26 mouse cellular contexts compared by ENCODE assay signal in the genomic region with DNA sequence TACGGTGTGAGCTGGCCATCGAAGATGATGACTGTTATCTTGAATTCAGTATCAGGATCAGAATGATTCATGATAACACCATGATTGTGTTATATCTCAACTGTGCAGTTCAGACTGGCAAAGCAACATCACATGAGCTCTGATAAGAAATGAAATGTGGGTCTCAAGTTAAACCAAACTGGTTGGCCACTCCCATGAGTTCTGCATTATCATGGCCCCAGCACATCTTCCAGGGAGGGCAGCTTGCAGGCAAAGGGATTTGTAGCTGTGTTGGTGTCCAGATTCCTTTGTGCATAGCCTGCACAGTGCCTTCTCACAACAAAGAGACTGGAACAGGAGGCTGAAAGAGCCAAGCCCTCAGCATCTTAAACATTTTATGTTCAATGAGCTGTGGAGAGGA.
DNase-seq lines count a peak whose midpoint lies in the region; ATAC-seq lines count a peak whose summit lies in the region.
"Had no signal": no experiment of that assay in that cellular context is flagged by ENCODE, and none has a peak within 500 bp of the region (broad histone marks: within the 10 kb centered on the region; RNA-seq: fewer than 3 reads in every experiment).

No protein-coding gene starts in this region.

- H3K36me3 ChIP-seq in liver, embryonic 11.5 days (ENCODE audit: control insufficient read depth, insufficient read depth, low read length), result no peaks in the 10 kb centered on the region
- H3K36me3 ChIP-seq in limb, embryonic 13.5 days, result no peaks in the 10 kb centered on the region
- H3K36me3 ChIP-seq in liver, embryonic 15.5 days (replicated peaks), result no peaks in the 10 kb centered on the region
- H3K36me3 ChIP-seq: embryonic facial prominence, embryonic 10.5 days; embryonic facial prominence, embryonic 13.5 days; forebrain, embryonic 12.5 days; forebrain, embryonic 15.5 days; heart, embryonic 10.5 days; heart, embryonic 13.5 days had no signal

- no peaks in the 10 kb centered on the region for H3K9me3 ChIP-seq in liver, embryonic 11.5 days (ENCODE audit: control insufficient read depth, low read length)
- no peaks in the 10 kb centered on the region for H3K9me3 ChIP-seq in limb, embryonic 13.5 days
- no peaks in the 10 kb centered on the region for H3K9me3 ChIP-seq in liver, embryonic 15.5 days (replicated peaks)
- H3K9me3 ChIP-seq: embryonic facial prominence, embryonic 10.5 days; embryonic facial prominence, embryonic 13.5 days; forebrain, embryonic 12.5 days; forebrain, embryonic 15.5 days; heart, embryonic 10.5 days; heart, embryonic 13.5 days had no signal

- H3K4me3 ChIP-seq in liver, embryonic 11.5 days (ENCODE audit: low read depth, low read length), result no peak overlapping the region
- no peak overlapping the region for H3K4me3 ChIP-seq in limb, embryonic 13.5 days
- H3K4me3 ChIP-seq in liver, embryonic 15.5 days (replicated peaks), result no peak overlapping the region
- H3K4me3 ChIP-seq: embryonic facial prominence, embryonic 10.5 days; embryonic facial prominence, embryonic 13.5 days; erythroblast, embryonic 14.5 days; forebrain, embryonic 12.5 days; forebrain, embryonic 15.5 days; heart, adult 2 months; heart, embryonic 10.5 days; heart, embryonic 13.5 days had no signal

- no peaks in the 10 kb centered on the region for H3K27me3 ChIP-seq in liver, embryonic 11.5 days (replicated peaks; ENCODE audit: control insufficient read depth, insufficient read depth, low read length)
- no peaks in the 10 kb centered on the region for H3K27me3 ChIP-seq in limb, embryonic 13.5 days
- no peaks in the 10 kb centered on the region for H3K27me3 ChIP-seq in liver, embryonic 15.5 days
- H3K27me3 ChIP-seq: embryonic facial prominence, embryonic 13.5 days; forebrain, embryonic 12.5 days; forebrain, embryonic 15.5 days; heart, embryonic 13.5 days had no signal

- no peak overlapping the region for H3K4me2 ChIP-seq in liver, embryonic 11.5 days
- no peak overlapping the region for H3K4me2 ChIP-seq in limb, embryonic 13.5 days (replicated peaks)
- H3K4me2 ChIP-seq in liver, embryonic 15.5 days, result no peak overlapping the region
- H3K4me2 ChIP-seq: embryonic facial prominence, embryonic 13.5 days; forebrain, embryonic 12.5 days; forebrain, embryonic 15.5 days; heart, embryonic 13.5 days; hindbrain, embryonic 14.5 days had no signal

- peak; percentile 39; the same call in 1 of the 2 replicates for ATAC-seq in liver, embryonic 11.5 days (replicated peaks; ENCODE audit: low FRiP score)
- ATAC-seq in limb, embryonic 13.5 days (ENCODE audit: low FRiP score, low read depth), result no peak
- ATAC-seq in liver, embryonic 15.5 days (ENCODE audit: insufficient read depth), result peak; percentile 15; the same call in 1 of the 2 replicates
- ATAC-seq: activated CD4-positive, CD25-positive, alpha-beta regulatory T cell, adult 4 months; forebrain, embryonic 15.5 days had no signal

- H3K9ac ChIP-seq in liver, embryonic 11.5 days (ENCODE audit: low read depth, low read length), result no peak overlapping the region
- H3K9ac ChIP-seq in limb, embryonic 13.5 days, result no peak overlapping the region
- H3K9ac ChIP-seq in liver, embryonic 15.5 days, result no peak overlapping the region
- H3K9ac ChIP-seq: embryonic facial prominence, embryonic 13.5 days; forebrain, embryonic 12.5 days; forebrain, embryonic 15.5 days; heart, embryonic 13.5 days; hindbrain, embryonic 14.5 days had no signal

- WGBS in liver, embryonic 11.5 days, result 81% methylated on average over 2 of the region's 2 CpGs
- 84% methylated on average over 2 of the region's 2 CpGs for WGBS in limb, embryonic 13.5 days
- 55% methylated on average over 2 of the region's 2 CpGs for WGBS in liver, embryonic 15.5 days (ENCODE audit: insufficient replicate concordance)

- H3K4me1 ChIP-seq in liver, embryonic 11.5 days (replicated peaks; ENCODE audit: control insufficient read depth, insufficient read depth, low read length), result no peaks in the 10 kb centered on the region
- H3K4me1 ChIP-seq in limb, embryonic 13.5 days, result peaks cover 12% of the 10 kb centered on the region; the same call in 1 of the 2 replicates
- H3K4me1 ChIP-seq in liver, embryonic 15.5 days (replicated peaks), result 0 out of 2 replicates have a peak, but pooled peaks cover 3% of the 10 kb centered on the region
- H3K4me1 ChIP-seq: embryonic facial prominence, embryonic 13.5 days; forebrain, embryonic 15.5 days; heart, embryonic 13.5 days had no signal

- no peak overlapping the region for H3K27ac ChIP-seq in liver, embryonic 11.5 days (ENCODE audit: low read depth, low read length)
- peak overlapping the region; percentile 39; the same call in 1 of the 2 replicates for H3K27ac ChIP-seq in limb, embryonic 13.5 days
- H3K27ac ChIP-seq in liver, embryonic 15.5 days (replicated peaks), result no peak overlapping the region
- H3K27ac ChIP-seq: embryonic facial prominence, embryonic 10.5 days; embryonic facial prominence, embryonic 13.5 days; forebrain, embryonic 12.5 days; forebrain, embryonic 15.5 days; heart, adult 2 months; heart, embryonic 10.5 days; heart, embryonic 13.5 days; hindbrain, embryonic 14.5 days had no signal

- DNase-seq in liver, embryonic 11.5 days (ENCODE audit: low spot score), result no peak
- DNase-seq in liver, result no peak
- DNase-seq in urinary bladder, adult 18-20 months (ENCODE audit: low spot score in 2 of 2), result no peak
- DNase-seq in lung, postnatal 10 days, result no peak
- DNase-seq: adrenal gland, adult 8-10 months; adrenal gland, postnatal 25 days; cerebellum, adult 11-12 months; cerebellum, adult 8-10 months; cerebellum, postnatal 10 days; cerebellum, postnatal 36 days; embryo, embryonic 11 days; gastrocnemius, postnatal 25 days; heart, adult 2 months; heart, postnatal 14 days; heart, postnatal 4 days had no signal
